Mouse (Mus musculus) left cerebral cortex, adult 6 months (tissue): ENCODE measurements around the gene Vmn1r51. TPM values are rescaled to one million over a fixed set of nuclear protein-coding genes. Genes with fewer than 3 reads are reported as not detected.

Experiments
- long read RNA-seq, 2 experiments: library from polyadenylated mRNA; unstranded; transcript quantifications; one replicate each; pipeline ENCODE4 v2.0.0; 2019 to 2020
- polyA plus RNA-seq: library from polyadenylated mRNA; unstranded; fragments of <200 nt; fragmentation: Nextera tagmentation; gene quantifications from 2 replicates; pipeline ENCODE4 v1.2.3, GENCODE M21; 2021

The Vmn1r51 gene
- not detected in 2 replicates for polyA plus RNA-seq
- long read RNA-seq, experiment 1, full-length matches to known transcripts, result 1 of 1 reads
- long read RNA-seq, experiment 1, partial matches to known transcripts, result 0 of 1 reads
- long read RNA-seq, experiment 1, other reads (novel, unspliced or antisense), result 0 of 1 reads
- long read RNA-seq, experiment 2, result 0 reads

GRCm38 (mm10) chr6:90122296-90122695, at the start of gene Vmn1r51:
Vmn1r51 (plus strand) TSS chr6:90122596.

GRCm38 (mm10) chr6:90078406-90078805, 44.0 kb upstream of the Vmn1r51 start, which contains the start of gene Vmn1r49:
Vmn1r49 (minus strand) TSS chr6:90078506.

GRCm38 (mm10) chr6:90101130-90101529, 21.3 kb upstream of the Vmn1r51 start, which contains the start of gene Vmn1r50:
Vmn1r50 (plus strand) TSS chr6:90101430.

GRCm38 (mm10) chr6:90174508-90174907, 52.1 kb downstream of the Vmn1r51 start, which contains the start of gene Vmn1r52:
Vmn1r52 (plus strand) TSS chr6:90174808.

Other genes starting within 250 kb of the Vmn1r51 start
- gene Vmn1r42, start 246.2 kb upstream of the Vmn1r51 start, polyA plus RNA-seq, result not detected in 2 replicates
- gene Vmn1r43, start 246.2 kb upstream of the Vmn1r51 start, polyA plus RNA-seq, result not detected in 2 replicates
- not detected in 2 replicates for gene Vmn1r44, start 238.9 kb upstream of the Vmn1r51 start, polyA plus RNA-seq
- not detected in 2 replicates for gene Vmn1r45, start 182.0 kb upstream of the Vmn1r51 start, polyA plus RNA-seq
- not detected in 2 replicates for gene Vmn1r46, start 153.3 kb upstream of the Vmn1r51 start, polyA plus RNA-seq
- gene Vmn1r47, start 106.4 kb upstream of the Vmn1r51 start, polyA plus RNA-seq, result not detected in 2 replicates
- not detected in 2 replicates for gene Vmn1r48, start 85.8 kb upstream of the Vmn1r51 start, polyA plus RNA-seq
- not detected in 2 replicates for gene Vmn1r49, start 44.1 kb upstream of the Vmn1r51 start, polyA plus RNA-seq
- gene Vmn1r50, start 21.2 kb upstream of the Vmn1r51 start, polyA plus RNA-seq, result not detected in 2 replicates
- gene Vmn1r52, start 52.2 kb downstream of the Vmn1r51 start, polyA plus RNA-seq, result not detected in 2 replicates
- gene V1ra8, start 80.2 kb downstream of the Vmn1r51 start, polyA plus RNA-seq, result not detected in 2 replicates
- not detected in 2 replicates for gene Vmn1r53, start 101.8 kb downstream of the Vmn1r51 start, polyA plus RNA-seq
- gene Vmn1r54, start 123.7 kb downstream of the Vmn1r51 start, polyA plus RNA-seq, result not detected in 2 replicates
- gene BC048671, start 178.6 kb downstream of the Vmn1r51 start, polyA plus RNA-seq, result not detected in 2 replicates
- 0.10 TPM in 1 of 2 replicates, not detected in the other for gene Chst13, start 202.6 kb downstream of the Vmn1r51 start, polyA plus RNA-seq
- gene Uroc1, start 210.7 kb downstream of the Vmn1r51 start, polyA plus RNA-seq, result not detected in 2 replicates
- 3.0 and 13.3 TPM in 2 replicates for gene Zxdc, start 246.9 kb downstream of the Vmn1r51 start, polyA plus RNA-seq